Mouse (Mus musculus) limb, embryonic 12.5 days (tissue): ENCODE data around the gene 9130230L23Rik. TPM values are rescaled to one million over a fixed set of nuclear protein-coding genes. Genes with fewer than 3 reads are reported as not detected.

Experiments used
- microRNA-seq: library from miRNA; unstranded; fragments of <30 nt; microRNA quantifications from one replicate; pipeline ENCODE4, GENCODE M21; 2017
- polyA plus RNA-seq: library from polyadenylated mRNA; unstranded; fragments of >200 nt; fragmentation: Nextera tagmentation; extraction: Ambion mirVana; gene quantifications from 2 replicates; pipeline ENCODE4 v1.2.1, GENCODE M21; 2016

Gene 9130230L23Rik
- polyA plus RNA-seq, 1 experiment from 2014 or later: not detected

Small RNA genes within 50 kb of the gene (microRNA-seq; reads per million reads assigned to microRNA genes)
- not detected for gene Gm25952

Other genes with a start within 250 kb of the 9130230L23Rik start
- gene N4bp2, start 240.8 kb downstream of the 9130230L23Rik start, polyA plus RNA-seq: 45.5 and 46.1 TPM in 2 replicates
- gene Rhoh, start 143.1 kb downstream of the 9130230L23Rik start, polyA plus RNA-seq: 0.46 and 0.59 TPM in 2 replicates
- gene Chrna9, start 69.4 kb downstream of the 9130230L23Rik start, polyA plus RNA-seq: 0.40 and 0.49 TPM in 2 replicates
- 1.2 and 2.4 TPM in 2 replicates for gene Rbm47, start 168.8 kb upstream of the 9130230L23Rik start, polyA plus RNA-seq